Mouse (Mus musculus) kidney, embryonic 16.5 days (tissue): Measurements from ENCODE around the gene Mamld1. TPM values are rescaled to one million over a fixed set of nuclear protein-coding genes. Genes with fewer than 3 reads are reported as not detected.
A peak's percentile ranks its signal among the peaks of the same experiment; 100 is the strongest.
"Not testable (repeated sequence)": the region's sequence is repeated elsewhere in the genome, so short reads cannot be mapped to it uniquely, and the experiment has no call there.

Source experiments
- ATAC-seq: fragments of 200-750 bp; cut with Nextera tagmentation; 2 replicates; pipeline ENCODE4 v1.8.0; 2017; ENCODE audit warnings: moderate TSS enrichment; ENCODE audit not compliant: low FRiP score, low TSS enrichment
- H3K27ac ChIP-seq: fragments of 300-500 bp; sonication (generic); 2 replicates; pipeline ENCODE4 v1.5.1; 2014; ENCODE audit warnings: low read length
- H3K27me3 ChIP-seq: fragments of 300-500 bp; sonication (generic); 2 replicates; pipeline ENCODE4 v1.6.1; 2014; ENCODE audit warnings: low read length, control low read depth, mixed read lengths; ENCODE audit not compliant: insufficient read depth
- H3K36me3 ChIP-seq: fragments of 300-500 bp; sonication (generic); 2 replicates; pipeline ENCODE4 v1.6.1; 2014; ENCODE audit warnings: low read length, control low read depth, mixed read lengths; ENCODE audit not compliant: insufficient read depth
- H3K4me1 ChIP-seq: fragments of 300-500 bp; sonication (generic); 2 replicates; pipeline ENCODE4 v1.6.1; 2014; ENCODE audit warnings: low read length, control low read depth, mixed read lengths; ENCODE audit not compliant: insufficient read depth
- H3K4me2 ChIP-seq: fragments of 300-500 bp; sonication (generic); replicated peaks from 2 replicates; pipeline ENCODE4 v1.6.1; 2014; ENCODE audit warnings: low read depth, low read length
- H3K4me3 ChIP-seq: fragments of 300-500 bp; sonication (generic); 2 replicates; pipeline ENCODE4 v1.5.1; 2014; ENCODE audit warnings: mild to moderate bottlenecking, low read length
- H3K9ac ChIP-seq: fragments of 300-500 bp; sonication (generic); replicated peaks from 2 replicates; pipeline ENCODE4 v1.6.1; 2014; ENCODE audit warnings: low read length
- H3K9me3 ChIP-seq: fragments of 300-500 bp; sonication (generic); 2 replicates; pipeline ENCODE4 v1.6.1; 2016; ENCODE audit warnings: low read length, control low read depth
- WGBS: fragments of 180-500 bp; shearing (Covaris S2); extraction: QIAGEN DNeasy Blood & Tissue Kit; methylation state at CpG from one replicate; pipeline ENCODE4 v1.1.7; 2014; 5-methylcytosine and 5-hydroxymethylcytosine counted together
- polyA plus RNA-seq: library from polyadenylated mRNA; unstranded; fragments of >200 nt; fragmentation: Nextera tagmentation; extraction: Ambion mirVana; gene quantifications from 2 replicates; pipeline ENCODE4 v1.2.1, GENCODE M21; 2015

Mamld1 gene
- polyA plus RNA-seq, result 2.5 and 3.1 TPM in 2 replicates

DNA sequence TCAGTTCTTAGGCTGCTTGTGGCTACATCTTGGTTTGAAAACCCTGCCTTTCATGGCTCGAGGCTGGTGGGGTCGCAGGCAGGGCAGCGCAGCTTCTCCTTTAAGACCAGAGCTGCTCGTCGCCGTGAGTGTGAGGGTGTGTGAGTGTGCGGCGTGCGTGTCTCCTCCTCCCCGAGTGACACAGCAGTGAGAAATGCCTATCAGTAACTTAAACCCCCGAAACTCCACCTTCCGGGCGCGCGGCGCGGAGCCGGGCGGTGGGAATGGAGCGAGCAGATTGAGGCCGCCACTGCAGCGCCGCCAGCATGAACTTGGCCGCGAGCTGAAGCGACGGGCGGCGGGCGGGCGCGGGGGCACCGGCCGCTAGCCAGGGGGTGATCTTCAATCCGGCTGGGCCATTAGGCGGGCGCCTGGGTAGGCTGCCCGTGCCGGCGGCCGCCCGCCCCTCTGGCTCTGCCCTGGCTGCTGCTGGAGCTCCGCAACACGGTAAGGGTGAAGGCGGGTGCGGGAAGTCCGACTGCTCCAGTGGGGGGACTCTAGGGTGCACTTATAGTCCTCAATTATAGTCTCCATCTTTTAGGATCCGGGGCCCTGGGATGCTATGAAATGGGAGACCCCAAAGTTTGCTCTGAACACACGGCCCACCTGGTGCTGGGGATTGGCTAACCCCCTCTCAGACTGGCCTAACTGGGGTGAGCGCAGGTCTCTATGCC is at the start of gene Mamld1:
Gene Mamld1, plus strand, starts transcription at position 393 of the 713 bp plus-strand sequence.
- Histone ChIP-seq H3K27ac (no peak within 1 kb of the TSS), H3K27me3 (peaks cover 30% of the 10 kb centered on the region; the same call in 1 of the 2 replicates), H3K4me2 (peak within 1 kb of the TSS; percentile 72), H3K4me3 (peak within 1 kb of the TSS; percentile 54), H3K9me3 (no peaks in the 10 kb centered on the region), H3K36me3 (no peaks in the 10 kb centered on the region), H3K4me1 (0 out of 2 replicates have a peak, but pooled peaks cover 4% of the 10 kb centered on the region), H3K9ac (peak within 1 kb of the TSS; percentile 61)
- WGBS, result 17% methylated on average over 42 of the region's 50 CpGs
- ATAC-seq, result peak; percentile 77

DNA sequence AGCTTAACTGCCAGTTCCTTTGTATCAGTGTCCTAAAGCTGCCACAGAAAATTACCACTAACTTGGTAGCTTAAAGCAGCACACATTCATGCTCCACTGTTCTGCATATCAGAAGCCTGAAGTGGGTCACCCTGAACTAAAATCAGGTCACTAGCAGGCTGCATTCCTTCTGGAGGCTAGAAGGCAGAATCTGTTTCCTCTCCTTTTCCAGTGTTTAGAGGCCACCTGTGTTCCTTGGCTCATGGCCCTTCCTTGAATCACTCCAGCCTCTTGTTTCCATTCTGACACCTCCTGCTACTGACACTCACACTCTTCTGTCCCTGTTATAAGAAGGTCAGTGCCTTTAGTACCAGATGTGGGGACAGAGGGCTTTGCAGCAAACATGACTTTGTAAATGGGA is 25.3 kb upstream of the Mamld1 start:
- ATAC-seq, result no peak
- no peak overlapping the region for H3K4me2 ChIP-seq

DNA sequence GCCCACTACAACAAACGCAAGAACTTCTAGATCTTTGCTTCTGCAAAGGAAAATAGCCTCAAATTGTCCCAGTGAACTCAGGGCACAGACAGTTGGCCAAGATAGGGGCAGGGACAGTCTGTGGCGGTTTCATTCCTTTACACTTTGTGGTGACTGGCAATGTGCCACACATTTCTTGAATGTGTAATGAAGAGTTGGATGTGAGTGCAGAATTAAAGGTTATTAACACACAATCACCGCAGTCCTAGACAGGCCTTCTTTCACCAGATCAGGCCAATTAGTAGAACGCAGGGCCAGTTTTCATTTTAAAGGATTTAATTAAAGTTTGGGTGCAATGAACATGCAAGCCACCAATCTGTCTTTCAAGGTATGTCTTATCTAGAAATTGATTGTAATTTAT is 22.0 kb upstream of the Mamld1 start:
- ATAC-seq, result no peak
- no peaks in the 10 kb centered on the region for H3K9me3 ChIP-seq
- H3K4me2 ChIP-seq, result no peak overlapping the region
- H3K9ac ChIP-seq, result no peak overlapping the region
- no peak overlapping the region for H3K27ac ChIP-seq
- 84% methylated on average over 4 of the region's 4 CpGs for WGBS
- no peaks in the 10 kb centered on the region for H3K4me1 ChIP-seq
- H3K27me3 ChIP-seq, result peaks cover 3% of the 10 kb centered on the region; the same call in 1 of the 2 replicates
- no peaks in the 10 kb centered on the region for H3K36me3 ChIP-seq
- H3K4me3 ChIP-seq, result no peak overlapping the region

More for the DNA sequence above, 25.3 kb upstream of the Mamld1 start:
- Histone ChIP-seq H3K9ac (no peak overlapping the region), H3K36me3 (no peaks in the 10 kb centered on the region), H3K27me3 (peaks cover 2% of the 10 kb centered on the region; the same call in 1 of the 2 replicates), H3K27ac (no peak overlapping the region), H3K9me3 (no peaks in the 10 kb centered on the region), H3K4me3 (no peak overlapping the region), H3K4me1 (no peaks in the 10 kb centered on the region)

DNA sequence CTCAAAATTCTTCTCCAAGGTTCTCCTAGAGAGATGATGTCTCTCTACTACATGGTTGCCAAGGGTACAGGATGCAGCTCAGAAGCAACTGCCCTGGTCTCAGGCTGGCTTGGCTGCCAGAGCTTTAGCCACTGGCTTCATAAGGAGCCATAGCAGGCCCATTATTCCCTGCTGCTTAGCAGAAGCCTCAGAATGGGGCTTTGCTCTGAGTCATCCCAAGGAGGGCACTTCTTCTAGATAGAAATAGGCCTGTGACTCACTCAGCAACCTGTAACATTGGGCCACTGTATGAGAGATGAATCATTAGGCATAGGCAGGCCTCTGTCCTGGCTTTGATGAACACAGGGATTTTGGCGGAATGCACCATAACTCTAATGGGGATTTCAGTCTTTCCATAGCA is 21.1 kb upstream of the Mamld1 start:
- not testable (repeated sequence) for H3K9ac ChIP-seq, ATAC-seq, H3K9me3 ChIP-seq, H3K4me1 ChIP-seq, H3K27me3 ChIP-seq, H3K4me3 ChIP-seq, H3K27ac ChIP-seq, H3K4me2 ChIP-seq, H3K36me3 ChIP-seq
- 92% methylated on average over 1 of the region's 1 CpGs for WGBS

GRCm38 (mm10) chrX:71050677-71051311 is 738 bp downstream of the Mamld1 start:
- Histone ChIP-seq H3K9ac (peak overlapping the region; percentile 61), H3K27ac (no peak overlapping the region), H3K9me3 (no peaks in the 10 kb centered on the region), H3K4me1 (0 out of 2 replicates have a peak, but pooled peaks cover 4% of the 10 kb centered on the region), H3K4me2 (peak overlapping the region; percentile 72), H3K36me3 (no peaks in the 10 kb centered on the region), H3K27me3 (peaks cover 29% of the 10 kb centered on the region; the same call in 1 of the 2 replicates), H3K4me3 (peak overlapping the region; percentile 54)
- 18% methylated on average over 26 of the region's 26 CpGs for WGBS
- ATAC-seq, result peak; percentile 10; the same call in 1 of the 2 replicates

DNA sequence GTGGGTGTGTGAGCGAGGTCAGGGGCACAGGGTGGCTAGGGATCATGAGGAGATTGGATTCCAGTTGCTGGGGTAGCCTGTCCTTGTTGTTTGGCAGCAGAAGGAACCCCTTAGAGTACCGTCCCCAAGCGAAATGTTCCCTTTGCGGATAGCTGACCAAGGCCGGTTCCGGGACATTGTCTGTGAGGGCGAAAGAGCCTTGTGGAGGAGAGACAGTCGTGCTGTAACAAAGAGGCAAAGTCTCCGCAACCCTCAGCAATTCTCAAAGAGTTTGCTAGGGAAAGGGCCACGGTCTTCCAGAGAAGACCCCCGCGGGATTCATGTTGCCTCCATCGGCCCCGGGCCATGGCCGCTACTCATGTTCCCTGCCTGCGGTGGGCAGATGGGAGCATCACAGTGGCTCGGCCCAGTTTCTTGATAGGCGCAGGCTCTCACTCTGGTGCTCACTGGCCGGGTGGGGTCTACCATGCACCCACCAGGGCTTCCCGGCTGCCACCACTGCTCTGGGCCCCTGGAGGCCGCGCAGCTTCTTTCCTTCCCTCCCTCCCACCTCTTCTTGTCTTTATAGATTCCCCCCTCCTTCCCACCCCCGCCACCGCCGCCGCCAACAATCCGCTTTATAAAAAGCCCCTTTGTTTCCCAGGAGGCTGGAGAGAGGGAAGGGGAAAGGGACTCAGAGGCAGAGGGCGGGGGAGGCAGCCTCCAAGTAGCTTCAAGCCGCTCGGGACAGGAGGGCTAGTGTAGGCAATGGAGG is 1.5 kb downstream of the Mamld1 start:
- WGBS, result 32% methylated on average over 30 of the region's 30 CpGs

GRCm38 (mm10) chrX:71052115-71052478 is 2.0 kb downstream of the Mamld1 start:
- H3K9me3 ChIP-seq, result no peaks in the 10 kb centered on the region
- H3K27me3 ChIP-seq, result peaks cover 25% of the 10 kb centered on the region; the same call in 1 of the 2 replicates
- H3K27ac ChIP-seq, result no peak overlapping the region
- 23% methylated on average over 19 of the region's 19 CpGs for WGBS
- H3K9ac ChIP-seq, result peak overlapping the region; percentile 61
- H3K4me2 ChIP-seq, result peak overlapping the region; percentile 72
- no peaks in the 10 kb centered on the region for H3K36me3 ChIP-seq
- H3K4me3 ChIP-seq, result peak overlapping the region; percentile 54
- 0 out of 2 replicates have a peak, but pooled peaks cover 4% of the 10 kb centered on the region for H3K4me1 ChIP-seq
- peak; percentile 67 for ATAC-seq

More for the DNA sequence above, 1.5 kb downstream of the Mamld1 start:
- ATAC-seq, result peak; percentile 43
- H3K27me3 ChIP-seq, result peaks cover 27% of the 10 kb centered on the region; the same call in 1 of the 2 replicates
- peak overlapping the region; percentile 61 for H3K9ac ChIP-seq
- H3K4me2 ChIP-seq, result peak overlapping the region; percentile 72
- H3K27ac ChIP-seq, result no peak overlapping the region
- H3K4me1 ChIP-seq, result 0 out of 2 replicates have a peak, but pooled peaks cover 4% of the 10 kb centered on the region
- H3K36me3 ChIP-seq, result no peaks in the 10 kb centered on the region
- no peaks in the 10 kb centered on the region for H3K9me3 ChIP-seq
- H3K4me3 ChIP-seq, result peak overlapping the region; percentile 54

DNA sequence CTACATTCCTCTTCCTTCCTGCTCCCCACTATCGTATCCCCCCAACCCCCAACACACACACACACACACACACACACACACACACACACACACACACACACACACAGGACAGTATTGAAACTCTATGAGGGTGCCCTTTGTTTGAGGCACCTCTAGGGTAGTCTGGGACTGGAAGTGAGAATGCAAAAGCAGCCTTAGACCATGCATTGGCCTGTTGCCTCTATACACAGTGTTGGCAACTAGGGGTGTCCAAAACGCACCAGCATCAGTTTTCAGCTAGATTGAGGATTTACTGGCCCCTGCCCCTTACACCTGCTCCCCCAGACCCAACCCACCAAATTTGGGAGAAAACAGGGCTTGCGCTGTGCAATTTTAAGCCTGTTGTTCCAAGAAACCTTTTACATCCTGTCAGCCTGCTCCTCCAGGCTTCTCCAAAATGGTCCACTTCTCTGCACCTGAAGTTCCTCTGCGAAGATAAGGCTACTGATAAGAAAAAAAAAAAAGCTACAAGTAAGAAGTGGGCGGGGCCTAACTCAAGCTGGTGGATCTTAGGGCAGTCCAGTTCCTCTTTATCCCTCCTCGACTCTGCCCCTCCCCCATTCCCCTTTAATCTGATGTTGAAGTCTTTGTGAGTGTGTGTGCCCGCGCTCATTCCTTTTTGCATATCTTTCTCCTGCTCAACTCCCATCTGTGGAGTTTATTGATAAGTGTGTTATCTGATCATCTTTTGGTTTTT is 2.6 kb downstream of the Mamld1 start:
- 27% methylated on average over 8 of the region's 8 CpGs for WGBS
- peak; percentile 37 for ATAC-seq
- H3K4me1 ChIP-seq, result 0 out of 2 replicates have a peak, but pooled peaks cover 4% of the 10 kb centered on the region
- H3K36me3 ChIP-seq, result no peaks in the 10 kb centered on the region
- no peaks in the 10 kb centered on the region for H3K9me3 ChIP-seq
- no peak overlapping the region for H3K27ac ChIP-seq
- H3K4me3 ChIP-seq, result peak overlapping the region; percentile 54
- H3K4me2 ChIP-seq, result peak overlapping the region; percentile 72
- H3K27me3 ChIP-seq, result peaks cover 20% of the 10 kb centered on the region; the same call in 1 of the 2 replicates
- no peak overlapping the region for H3K9ac ChIP-seq

- Histone ChIP-seq H3K27me3 (peaks cover 15% of the 10 kb centered on the region; the same call in 1 of the 2 replicates), H3K4me2 (no peak overlapping the region), H3K27ac (no peak overlapping the region), H3K9me3 (no peaks in the 10 kb centered on the region), H3K4me1 (0 out of 2 replicates have a peak, but pooled peaks cover 4% of the 10 kb centered on the region), H3K4me3 (no peak overlapping the region), H3K9ac (no peak overlapping the region), H3K36me3 (no peaks in the 10 kb centered on the region)
- 47% methylated on average over 5 of the region's 5 CpGs for WGBS
- no peak for ATAC-seq
Observed at GRCm38 (mm10) chrX:71053246-71053645, 3.2 kb downstream of the Mamld1 start.
